Mouse (Mus musculus) bone marrow, adult 2 months (tissue): Measurements from ENCODE around the gene H2-DMb1.

Source experiments
- CTCF ChIP-seq: fragments of 200-500 bp; IDR thresholded peaks from 2 replicates; pipeline ENCODE4 v1.5.1; 2011; ENCODE audit warnings: low read length, control low read depth; ENCODE audit not compliant: control insufficient read depth, insufficient read depth
- POLR2A ChIP-seq: fragments of 200-500 bp; IDR thresholded peaks from 2 replicates; pipeline ENCODE4 v1.6.1; 2011; ENCODE audit warnings: low read depth, mild to moderate bottlenecking, control low read depth, low read length, borderline replicate concordance; ENCODE audit not compliant: control insufficient read depth

- no peak for TF ChIP-seq CTCF
- no peak for TF ChIP-seq POLR2A
Observed at GRCm38 (mm10) chr17:34179019-34179418, 26.1 kb downstream of the H2-DMb1 start.
